Mouse (Mus musculus) cerebellum, adult 2 months (tissue): Measurements from ENCODE around the gene Dusp5. TPM values are rescaled to one million over a fixed set of nuclear protein-coding genes. Genes with fewer than 3 reads are reported as not detected.

ENCODE experiments used
- DNase-seq, 2 experiments: peaks; one replicate each; pipeline ENCODE4 v3.0.0; 2021
- H3K27ac ChIP-seq: fragments of 200-500 bp; 2 replicates; pipeline ENCODE4 v1.5.1; 2012; ENCODE audit warnings: low read length, control low read depth, inconsistent platforms; ENCODE audit not compliant: insufficient read depth
- H3K27me3 ChIP-seq: fragments of 200-500 bp; 2 replicates; pipeline ENCODE4 v1.6.1; 2012; ENCODE audit warnings: inconsistent platforms, mild to moderate bottlenecking, low read length, moderate library complexity; ENCODE audit not compliant: control insufficient read depth, insufficient read depth
- H3K4me1 ChIP-seq: fragments of 200-500 bp; 2 replicates; pipeline ENCODE4 v1.6.1; 2011; ENCODE audit warnings: low read length; ENCODE audit not compliant: control insufficient read depth, insufficient read depth
- H3K4me3 ChIP-seq: fragments of 200-500 bp; replicated peaks from 2 replicates; pipeline ENCODE3; 2011; ENCODE audit warnings: mild to moderate bottlenecking, low read depth, low read length, control low read depth; ENCODE audit not compliant: insufficient read depth
- CTCF ChIP-seq: fragments of 200-500 bp; IDR thresholded peaks from 2 replicates; pipeline ENCODE4 v1.5.1; 2011; ENCODE audit warnings: low read depth, mild to moderate bottlenecking, control low read depth, low read length, moderate library complexity, borderline replicate concordance; ENCODE audit not compliant: insufficient read depth
- POLR2A ChIP-seq: fragments of 200-500 bp; IDR thresholded peaks from 2 replicates; pipeline ENCODE4 v1.6.1; 2011; ENCODE audit warnings: low read length, control low read depth, borderline replicate concordance; ENCODE audit not compliant: insufficient read depth
- WGBS: fragments of 180-500 bp; shearing (Covaris S2); methylation state at CpG from one replicate; pipeline ENCODE4 v1.1.7; 2018; 5-methylcytosine and 5-hydroxymethylcytosine counted together
- polyA plus RNA-seq: library from polyadenylated mRNA; depleted of rRNA; stranded (reverse); fragments of >200 nt; gene quantifications from 2 replicates; pipeline ENCODE4 v1.2.3, GENCODE M21; 2012

Dusp5 gene
- polyA plus RNA-seq, 1 experiment, result 80.4 TPM

DNA sequence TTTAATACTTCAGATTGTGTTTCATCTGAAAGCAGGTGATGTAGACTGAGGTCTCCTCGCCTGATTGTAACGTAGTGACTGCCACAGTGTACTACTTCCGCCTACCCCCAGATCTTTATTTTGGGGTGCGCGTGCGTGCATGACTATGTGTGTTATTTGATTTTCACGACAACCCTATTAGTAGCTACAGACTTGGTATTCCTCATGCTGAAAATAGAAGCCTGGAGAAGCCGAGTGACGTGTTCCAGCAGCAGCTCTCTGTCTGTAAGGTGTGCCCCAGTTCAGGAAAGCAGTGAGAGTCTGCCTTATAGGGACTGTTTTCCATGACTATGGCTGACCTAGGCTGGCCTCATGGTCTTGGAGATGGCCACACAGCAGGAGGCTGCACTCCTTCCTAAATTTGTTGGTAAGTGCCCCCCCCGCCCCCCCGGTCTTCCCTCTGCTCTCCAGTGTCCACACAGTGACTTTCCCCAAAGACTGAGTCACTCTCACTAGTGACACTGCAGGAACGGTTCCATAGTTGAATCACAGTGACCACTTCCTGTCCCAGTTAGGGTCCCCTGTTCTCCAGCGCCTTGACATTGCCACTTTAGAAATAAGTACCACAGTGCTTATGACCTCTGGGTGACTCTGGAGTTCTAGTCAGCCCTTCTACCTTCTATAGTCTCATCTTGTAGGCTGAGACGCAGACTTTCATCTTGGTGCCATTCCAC lies 36.8 kb downstream of the Dusp5 start:
- H3K27ac ChIP-seq, result no peak overlapping the region
- TF ChIP-seq POLR2A, result no peak
- TF ChIP-seq CTCF, result no peak
- DNase-seq, result peak in 1 of 2 experiments; percentile 6
- H3K27me3 ChIP-seq, result no peaks in the 10 kb centered on the region
- H3K4me1 ChIP-seq, result no peaks in the 10 kb centered on the region
- WGBS, result 94% methylated on average over 14 of the region's 14 CpGs
- no peak overlapping the region for H3K4me3 ChIP-seq

DNA sequence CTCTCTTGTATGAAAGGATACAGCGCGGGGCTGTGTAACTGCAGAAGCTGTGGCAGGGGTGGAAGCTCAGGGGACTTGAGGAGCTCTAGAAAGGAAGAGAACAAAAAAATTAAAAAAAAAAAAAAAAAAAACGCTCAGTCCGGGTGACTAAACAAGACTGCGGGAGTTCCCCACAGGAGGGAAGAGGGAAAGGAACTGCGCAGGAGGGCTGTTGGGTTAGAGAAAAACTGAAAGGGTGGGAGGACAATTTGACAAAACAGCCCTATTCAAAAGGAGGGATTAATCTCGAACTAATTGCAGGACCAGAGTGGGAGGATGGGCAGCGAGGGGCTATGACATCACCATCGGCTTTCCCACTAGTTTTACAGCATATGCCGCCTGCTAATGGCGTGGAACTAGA lies 39.0 kb downstream of the Dusp5 start:
- H3K4me3 ChIP-seq, result no peak overlapping the region
- H3K27ac ChIP-seq, result no peak overlapping the region
- H3K27me3 ChIP-seq, result no peaks in the 10 kb centered on the region
- peak in 1 of 2 experiments; percentile 6 for DNase-seq
- TF ChIP-seq POLR2A (no peak), CTCF (no peak)
- H3K4me1 ChIP-seq, result no peaks in the 10 kb centered on the region
- 38% methylated on average over 11 of the region's 11 CpGs for WGBS

DNA sequence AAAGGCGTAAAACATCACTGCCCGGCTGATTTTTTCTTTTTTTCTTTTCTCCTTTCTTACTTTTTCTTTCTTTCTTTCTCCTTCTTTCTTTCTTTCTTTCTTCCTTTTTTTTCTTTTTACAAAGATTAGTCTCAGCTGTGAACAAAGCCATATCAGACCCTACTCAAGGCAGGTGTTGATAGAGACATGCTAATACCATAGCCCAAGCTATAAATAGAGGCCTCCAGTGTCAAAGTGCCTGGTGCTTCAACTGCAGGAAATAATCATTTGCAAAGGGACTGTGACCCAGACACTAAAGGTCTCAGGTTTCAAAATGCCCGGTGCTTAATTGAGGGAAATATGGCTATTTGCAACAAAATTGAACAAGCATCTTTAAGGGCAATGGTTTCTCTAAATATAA lies 39.6 kb downstream of the Dusp5 start:
- H3K4me3 ChIP-seq, result no peak overlapping the region
- whole genome bisulfite sequencing, result 92% methylated on average over 3 of the region's 3 CpGs
- no peak overlapping the region for H3K27ac ChIP-seq

DNA sequence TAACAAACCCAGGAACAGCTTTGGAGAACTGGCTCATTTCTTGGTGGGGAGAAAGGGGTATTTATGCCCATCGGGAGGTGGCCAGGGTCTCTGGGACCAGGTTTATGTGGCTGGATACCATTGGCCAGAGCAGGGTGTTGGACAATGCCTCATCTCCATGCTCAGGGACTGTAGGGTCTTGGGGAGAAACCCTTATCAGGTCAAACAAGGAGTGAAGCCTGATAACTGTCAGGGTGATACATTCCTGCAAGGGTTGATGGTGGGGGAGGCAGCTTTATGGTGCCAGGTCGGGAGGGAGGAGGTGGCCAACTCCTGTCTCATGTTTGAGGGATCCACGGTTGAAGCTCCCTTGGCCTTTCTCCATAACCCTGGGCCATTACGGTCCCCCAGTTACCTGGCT lies 42.1 kb downstream of the Dusp5 start:
- peak in 1 of 2 experiments; percentile 5 for DNase-seq
- no peak overlapping the region for H3K4me3 ChIP-seq
- no peaks in the 10 kb centered on the region for H3K27me3 ChIP-seq
- TF ChIP-seq CTCF (no peak), POLR2A (no peak)
- no peak overlapping the region for H3K27ac ChIP-seq
- 77% methylated on average over 4 of the region's 4 CpGs for whole genome bisulfite sequencing
- no peaks in the 10 kb centered on the region for H3K4me1 ChIP-seq

More for the DNA sequence above, 39.6 kb downstream of the Dusp5 start:
- no peak for DNase-seq
- no peak for TF ChIP-seq CTCF
- no peak for TF ChIP-seq POLR2A
- no peaks in the 10 kb centered on the region for H3K4me1 ChIP-seq
- no peaks in the 10 kb centered on the region for H3K27me3 ChIP-seq

DNA sequence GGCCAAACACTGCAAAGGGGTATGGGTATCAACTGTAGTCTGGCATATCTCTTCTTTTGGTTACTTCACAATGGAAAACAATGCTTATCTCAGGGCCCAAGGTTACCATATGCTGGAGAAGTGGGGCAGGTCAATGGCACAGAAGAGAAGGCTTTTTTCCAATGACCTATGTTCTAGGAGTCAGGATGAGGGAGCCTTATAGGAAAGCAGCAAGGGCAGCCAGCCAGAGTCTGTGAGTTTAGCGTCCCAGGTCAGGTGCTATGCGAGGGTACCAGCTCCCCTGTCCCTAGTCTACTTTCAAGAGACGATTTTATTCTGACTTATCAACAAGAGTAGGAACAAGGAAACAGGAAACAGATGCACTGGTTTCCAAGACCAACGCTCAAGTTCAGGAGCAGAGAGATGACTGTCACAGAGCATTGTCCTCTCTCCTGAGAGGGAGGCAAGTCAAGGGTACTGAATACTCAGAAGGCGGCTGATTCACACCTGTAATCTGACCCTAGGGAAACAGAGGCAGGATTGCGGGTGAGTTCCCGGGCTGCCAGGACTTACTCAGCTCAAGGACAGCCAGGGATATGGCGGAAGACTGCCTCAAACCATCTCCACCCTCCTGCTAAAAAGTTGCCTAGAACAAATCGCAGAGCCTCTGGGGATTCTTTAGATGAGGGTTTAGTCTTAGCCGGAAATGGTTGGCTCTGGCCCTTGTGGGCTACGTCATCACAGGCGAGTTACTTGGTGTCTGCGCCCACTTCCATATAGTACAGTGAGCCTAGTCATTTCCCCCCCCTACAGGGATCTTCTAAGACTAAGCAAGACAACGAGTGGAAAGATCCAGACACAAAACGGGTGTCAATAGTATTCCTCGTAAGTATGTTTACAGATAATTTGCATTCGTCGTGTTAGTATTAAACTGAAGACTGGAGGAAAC lies 42.9 kb downstream of the Dusp5 start:
- Histone ChIP-seq H3K4me1 (no peaks in the 10 kb centered on the region), H3K27ac (no peak overlapping the region), H3K27me3 (no peaks in the 10 kb centered on the region), H3K4me3 (no peak overlapping the region)
- TF ChIP-seq CTCF (no peak), POLR2A (no peak)
- DNase-seq, result peak in 1 of 2 experiments; percentile 3
- WGBS, result 86% methylated on average over 18 of the region's 18 CpGs

DNA sequence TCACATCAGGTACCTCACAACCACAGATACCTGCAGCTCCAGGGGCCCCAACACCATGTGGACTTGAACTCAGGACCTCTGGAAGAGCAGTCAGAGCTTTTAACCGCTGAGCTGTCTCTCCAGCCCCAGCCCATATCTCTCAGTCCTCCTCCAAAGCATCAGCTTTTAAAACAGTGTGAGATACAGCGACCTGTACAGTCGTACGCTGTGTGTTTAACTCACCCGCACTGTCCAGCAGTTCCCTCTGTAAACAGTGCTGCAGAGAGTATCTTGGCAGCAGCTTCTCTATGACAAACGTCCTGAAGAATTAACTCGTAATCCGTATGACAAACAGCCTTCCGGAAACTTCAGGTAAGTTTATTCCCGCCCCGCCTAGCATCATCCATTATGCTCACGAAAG lies 43.7 kb downstream of the Dusp5 start:
- Histone ChIP-seq H3K4me1 (no peaks in the 10 kb centered on the region), H3K27ac (no peak overlapping the region), H3K27me3 (no peaks in the 10 kb centered on the region), H3K4me3 (no peak overlapping the region)
- no peak for DNase-seq
- WGBS, result 89% methylated on average over 12 of the region's 12 CpGs
- TF ChIP-seq POLR2A (no peak), CTCF (no peak)

DNA sequence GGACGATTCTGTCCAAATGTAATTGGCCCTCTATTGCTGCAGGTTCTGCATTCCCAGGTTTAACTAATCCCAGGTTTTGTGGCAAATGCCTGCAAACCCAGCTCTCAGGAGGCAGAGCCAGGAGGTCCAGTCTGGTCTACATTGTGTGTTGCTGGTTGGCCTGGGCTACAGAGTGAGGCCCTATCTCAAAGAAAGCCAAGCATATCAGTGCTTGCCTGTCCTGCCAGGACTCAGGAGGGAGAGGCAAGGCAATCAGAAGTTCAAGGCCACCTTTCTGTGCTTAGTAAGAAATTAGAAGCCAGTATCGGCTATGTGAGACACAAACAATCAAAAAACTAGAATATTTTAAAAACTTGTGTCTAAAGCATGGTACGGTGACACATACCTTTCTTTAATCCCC lies 44.2 kb downstream of the Dusp5 start:
- WGBS, result 86% methylated on average over 3 of the region's 3 CpGs
- DNase-seq, result peak in 1 of 2 experiments; percentile 3
- TF ChIP-seq POLR2A, result no peak
- no peak for TF ChIP-seq CTCF
- H3K27ac ChIP-seq, result no peak overlapping the region
- no peak overlapping the region for H3K4me3 ChIP-seq
- H3K27me3 ChIP-seq, result no peaks in the 10 kb centered on the region
- no peaks in the 10 kb centered on the region for H3K4me1 ChIP-seq

DNA sequence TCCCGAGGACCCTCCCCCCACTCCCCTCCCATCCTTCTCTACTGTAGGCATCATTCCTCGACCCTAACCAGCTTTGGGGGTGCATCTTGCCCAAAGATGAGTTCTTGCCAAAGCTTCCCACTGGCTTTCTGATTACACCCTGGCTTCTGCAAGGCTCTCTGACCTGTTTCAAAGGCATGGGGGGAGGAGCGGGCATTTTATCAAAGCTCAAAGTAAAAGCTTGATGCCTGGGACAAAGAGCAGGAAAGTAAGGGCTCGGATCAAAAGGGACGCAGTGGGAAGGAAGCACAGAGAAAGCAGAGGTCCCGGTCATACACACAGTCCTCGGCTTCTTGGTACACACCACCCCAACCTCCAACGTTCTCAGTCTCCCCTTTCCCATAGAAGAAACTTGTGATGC lies 45.2 kb downstream of the Dusp5 start:
- DNase-seq, result peak in 1 of 2 experiments; percentile 5
- peaks cover 4% of the 10 kb centered on the region; the same call in 1 of the 2 replicates for H3K4me1 ChIP-seq
- no peak overlapping the region for H3K4me3 ChIP-seq
- no peak overlapping the region for H3K27ac ChIP-seq
- WGBS, result 51% methylated on average over 8 of the region's 8 CpGs
- no peaks in the 10 kb centered on the region for H3K27me3 ChIP-seq
- TF ChIP-seq CTCF, result no peak
- no peak for TF ChIP-seq POLR2A
